Mouse (Mus musculus): ENCODE results near the gene Iqcf6.

- TF ChIP-seq POLR2A (IDR thresholded peaks at IDR 0.05; ENCODE audit: borderline replicate concordance, low read depth, low read length) (no peak), CTCF (IDR thresholded peaks at IDR 0.05; ENCODE audit: low read depth, low read length) (no peak)
These were observed 11.8 kb upstream of the Iqcf6 start for GRCm38 (mm10) chr9:106614616-106615015.
